Mouse (Mus musculus): Measurements from ENCODE around the gene Gm10300.

Gm10300 gene

GRCm38 (mm10) chr4:132074077-132074932 lies at the start of gene Gm10300:
Gene Gm10300, plus strand, starts transcription at chr4:132074697.
- DNase-seq = peak; percentile 65

- DNase-seq = no peak
Observed at GRCm38 (mm10) chr4:132025264-132025663, 49.2 kb upstream of the Gm10300 start.

- DNase-seq = no peak
Observed at GRCm38 (mm10) chr4:132025738-132026527, 48.6 kb upstream of the Gm10300 start.

- no peak for DNase-seq
Observed at GRCm38 (mm10) chr4:132027167-132027566, 47.3 kb upstream of the Gm10300 start.

- no peak for DNase-seq
Observed at GRCm38 (mm10) chr4:132027806-132028205, 46.7 kb upstream of the Gm10300 start.

GRCm38 (mm10) chr4:132029851-132030741 lies 44.4 kb upstream of the Gm10300 start:
- DNase-seq = no peak

GRCm38 (mm10) chr4:132033183-132033582 lies 41.3 kb upstream of the Gm10300 start:
- DNase-seq = no peak

GRCm38 (mm10) chr4:132034242-132034641 lies 40.3 kb upstream of the Gm10300 start:
- DNase-seq = no peak

GRCm38 (mm10) chr4:132037137-132037536 lies 37.4 kb upstream of the Gm10300 start:
- no peak for DNase-seq

GRCm38 (mm10) chr4:132037991-132038390 lies 36.5 kb upstream of the Gm10300 start:
- DNase-seq = no peak

- no peak for DNase-seq
Observed at GRCm38 (mm10) chr4:132038809-132039208, 35.7 kb upstream of the Gm10300 start.

GRCm38 (mm10) chr4:132039521-132039920 lies 35.0 kb upstream of the Gm10300 start:
- DNase-seq = no peak

GRCm38 (mm10) chr4:132039975-132040645 lies 34.4 kb upstream of the Gm10300 start:
- DNase-seq = no peak

GRCm38 (mm10) chr4:132041471-132042332 lies 32.8 kb upstream of the Gm10300 start:
- no peak for DNase-seq

- no peak for DNase-seq
Observed at GRCm38 (mm10) chr4:132043726-132044125, 30.8 kb upstream of the Gm10300 start.

GRCm38 (mm10) chr4:132048011-132048991 lies 26.2 kb upstream of the Gm10300 start:
- DNase-seq = peak; percentile 36

GRCm38 (mm10) chr4:132048995-132049404 lies 25.5 kb upstream of the Gm10300 start:
- DNase-seq = peak; percentile 91

- no peak for DNase-seq
Observed at GRCm38 (mm10) chr4:132049549-132050200, 24.8 kb upstream of the Gm10300 start.

All from kidney, adult 11 months (tissue).